Mouse (Mus musculus) heart, postnatal 25 days (tissue): ENCODE measurements at regions not wholly inside any gene's neighbourhood (a gene's known extent, or its start where the extent isn't known, plus 50 kb on each side); places are given as distances from the start of the nearest gene placed in this dataset.

Experiments
- DNase-seq: peaks from one replicate; pipeline ENCODE4 v3.0.0; 2022; ENCODE audit warnings: low spot score
- intact Hi-C: fragments of 180-260 bp; cut with DNase I; formaldehyde crosslinking; loops from one replicate; pipeline ENCODE4 v1.15.1; 2025

GRCm38 (mm10) chr2:47424910-47425309 lies 1389.0 kb upstream of the Acvr2a start:
- intact Hi-C loops = no loop called here
- DNase-seq = no peak

GRCm38 (mm10) chr2:47429843-47430242 lies 1384.1 kb upstream of the Acvr2a start:
- intact Hi-C loops = no loop called here
- no peak for DNase-seq

- DNase-seq = no peak
- intact Hi-C loops = no loop called here
Measured at GRCm38 (mm10) chr2:47466043-47466442, 1347.9 kb upstream of the Acvr2a start.

- DNase-seq = no peak
- intact Hi-C loops = loop anchor here (2.0 kb wide), 1 partner anchor 1395 kb away; no protein-coding TSS in a partner anchor
Measured at GRCm38 (mm10) chr2:47491874-47492539, 1321.9 kb upstream of the Acvr2a start.
